Mouse (Mus musculus) hindbrain, embryonic 16.5 days (tissue): ENCODE data around the gene H3f3b. TPM values are rescaled to one million over a fixed set of nuclear protein-coding genes. Genes with fewer than 3 reads are reported as not detected.

Experiments
- ATAC-seq: fragments of 200-750 bp; cut with Nextera tagmentation; 2 replicates; pipeline ENCODE4 v1.8.0; 2017; ENCODE audit warnings: moderate TSS enrichment, moderate library complexity
- H3K27ac ChIP-seq: fragments of 300-500 bp; sonication (generic); 2 replicates; pipeline ENCODE4 v1.5.1; 2014; ENCODE audit warnings: low read depth, mild to moderate bottlenecking, control low read depth, low read length, moderate library complexity
- H3K27me3 ChIP-seq: fragments of 300-500 bp; sonication (generic); replicated peaks from 2 replicates; pipeline ENCODE4 v1.6.1; 2014; ENCODE audit warnings: low read length; ENCODE audit not compliant: control insufficient read depth, insufficient read depth
- H3K36me3 ChIP-seq: fragments of 300-500 bp; sonication (generic); 2 replicates; pipeline ENCODE4 v1.6.1; 2014; ENCODE audit warnings: mild to moderate bottlenecking, low read length, moderate library complexity, mixed read lengths; ENCODE audit not compliant: control insufficient read depth, insufficient read depth
- H3K4me1 ChIP-seq: fragments of 300-500 bp; sonication (generic); 2 replicates; pipeline ENCODE4 v1.6.1; 2014; ENCODE audit warnings: low read depth, low read length; ENCODE audit not compliant: control insufficient read depth, insufficient read depth
- H3K4me2 ChIP-seq: fragments of 300-500 bp; sonication (generic); 2 replicates; pipeline ENCODE4 v1.6.1; 2014; ENCODE audit warnings: mild to moderate bottlenecking, low read length, control low read depth, moderate library complexity
- H3K4me3 ChIP-seq: fragments of 300-500 bp; sonication (generic); 2 replicates; pipeline ENCODE4 v1.5.1; 2014; ENCODE audit warnings: mild to moderate bottlenecking, low read length, control low read depth, moderate library complexity
- H3K9ac ChIP-seq: fragments of 300-500 bp; sonication (generic); 2 replicates; pipeline ENCODE4 v1.6.1; 2014; ENCODE audit warnings: low read depth, mild to moderate bottlenecking, control low read depth, low read length, moderate library complexity
- H3K9me3 ChIP-seq: fragments of 300-500 bp; sonication (generic); 2 replicates; pipeline ENCODE4 v1.6.1; 2014; ENCODE audit warnings: mild to moderate bottlenecking, low read length, moderate library complexity; ENCODE audit not compliant: control insufficient read depth
- WGBS: fragments of 180-500 bp; shearing (Covaris S2); extraction: QIAGEN DNeasy Blood & Tissue Kit; methylation state at CpG from one replicate; pipeline ENCODE4 v1.1.7; 2014; 5-methylcytosine and 5-hydroxymethylcytosine counted together
- polyA plus RNA-seq: library from polyadenylated mRNA; unstranded; fragments of >200 nt; fragmentation: Nextera tagmentation; extraction: Ambion mirVana; gene quantifications from 2 replicates; pipeline ENCODE4 v1.2.1, GENCODE M21; 2015

The H3f3b gene
- polyA plus RNA-seq: 1,585 and 1,603 TPM in 2 replicates

DNA sequence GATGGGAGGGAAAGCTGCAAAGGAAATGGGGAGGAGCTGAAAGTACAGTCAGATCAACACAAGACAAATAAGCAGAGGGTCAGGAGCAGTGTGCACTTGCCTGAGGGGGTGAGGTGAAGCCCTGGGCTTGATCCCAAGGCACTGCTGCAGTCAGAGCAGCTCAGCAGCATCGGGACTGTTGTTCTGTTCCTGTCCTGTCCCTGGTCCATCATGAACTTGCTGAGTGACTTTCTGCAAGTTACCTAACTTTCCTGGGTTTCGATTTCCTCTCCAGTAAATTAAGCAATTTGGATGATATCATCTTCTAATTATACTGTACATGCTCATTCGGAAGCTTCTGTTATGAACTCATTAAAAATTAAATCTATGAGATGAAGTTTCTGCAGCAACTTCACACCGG is at the start of gene H3f3b:
TSS of gene H3f3b (minus strand) at position 207 of the 400 bp plus-strand sequence.
- H3K27ac ChIP-seq: no peak within 1 kb of the TSS
- no peaks in the 10 kb centered on the region for H3K27me3 ChIP-seq
- no peak within 1 kb of the TSS for H3K4me3 ChIP-seq
- H3K4me1 ChIP-seq: peaks cover 11% of the 10 kb centered on the region
- H3K9ac ChIP-seq: no peak within 1 kb of the TSS
- no peaks in the 10 kb centered on the region for H3K9me3 ChIP-seq
- 81% methylated on average over 4 of the region's 4 CpGs for WGBS
- no peak within 1 kb of the TSS for H3K4me2 ChIP-seq
- ATAC-seq: no peak
- H3K36me3 ChIP-seq: no peaks in the 10 kb centered on the region

GRCm38 (mm10) chr11:116076836-116077235 is 49.1 kb upstream of the H3f3b start:
- H3K27ac ChIP-seq: no peak overlapping the region
- WGBS: 91% methylated on average over 7 of the region's 7 CpGs
- no peak overlapping the region for H3K4me2 ChIP-seq
- H3K27me3 ChIP-seq: no peaks in the 10 kb centered on the region
- no peaks in the 10 kb centered on the region for H3K9me3 ChIP-seq
- no peak overlapping the region for H3K4me3 ChIP-seq
- no peak for ATAC-seq
- H3K36me3 ChIP-seq: peaks cover 20% of the 10 kb centered on the region
- H3K9ac ChIP-seq: no peak overlapping the region
- peaks cover 7% of the 10 kb centered on the region for H3K4me1 ChIP-seq

DNA sequence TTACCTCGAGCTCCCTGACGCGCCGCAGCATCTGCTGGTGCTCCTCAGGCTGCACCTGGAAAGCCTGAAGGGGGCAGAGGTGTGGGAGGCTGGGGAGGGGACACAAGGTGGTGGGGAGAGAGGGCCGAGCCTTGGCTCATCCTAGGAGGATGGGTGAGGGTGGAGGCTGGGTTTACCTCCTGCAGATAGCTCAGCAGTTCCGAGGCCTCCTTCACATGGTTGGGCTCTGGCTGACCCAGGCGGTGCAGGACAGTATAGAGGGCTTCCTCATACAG is 48.4 kb upstream of the H3f3b start:
- ATAC-seq: no peak
- peaks cover 16% of the 10 kb centered on the region for H3K36me3 ChIP-seq
- no peak overlapping the region for H3K4me2 ChIP-seq
- H3K9me3 ChIP-seq: no peaks in the 10 kb centered on the region
- H3K27ac ChIP-seq: no peak overlapping the region
- H3K4me3 ChIP-seq: no peak overlapping the region
- H3K27me3 ChIP-seq: no peaks in the 10 kb centered on the region
- whole genome bisulfite sequencing: 65% methylated on average over 7 of the region's 7 CpGs
- no peak overlapping the region for H3K9ac ChIP-seq
- H3K4me1 ChIP-seq: peaks cover 7% of the 10 kb centered on the region

DNA sequence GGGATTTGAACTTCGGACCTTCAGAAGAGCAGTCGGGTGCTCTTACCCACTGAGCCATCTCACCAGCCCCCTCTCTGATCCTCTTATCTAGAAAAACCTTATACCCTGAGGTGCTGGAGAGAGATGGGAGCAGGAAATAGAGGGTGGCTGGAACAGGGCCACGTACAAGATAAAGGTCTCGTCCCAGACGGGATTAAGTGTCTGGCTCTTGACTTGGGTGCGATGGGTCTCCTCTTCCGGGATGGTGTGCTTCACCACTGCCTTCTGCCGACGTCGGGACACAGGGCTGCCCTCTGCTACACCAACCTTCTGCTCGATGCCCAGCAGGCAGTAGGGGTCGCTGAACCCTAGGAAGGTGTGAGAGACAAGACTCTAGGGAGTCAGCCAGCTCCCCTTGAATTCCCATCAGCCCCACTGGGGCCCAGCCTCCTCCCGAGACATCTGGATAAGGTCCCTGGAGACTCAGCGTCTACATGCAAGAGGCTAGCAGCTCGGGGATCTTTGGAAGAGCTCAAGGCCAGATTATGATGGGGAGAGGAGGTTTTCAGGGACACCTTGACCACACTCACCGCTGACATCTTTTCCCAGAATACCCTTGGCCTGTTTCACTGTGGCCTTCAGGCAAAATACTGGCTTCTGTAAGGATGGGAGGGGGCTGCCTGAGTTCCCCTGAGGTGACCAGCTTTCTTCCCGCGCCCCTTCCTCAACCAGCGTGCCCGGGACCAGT is 47.9 kb upstream of the H3f3b start:
- peaks cover 14% of the 10 kb centered on the region for H3K36me3 ChIP-seq

DNA sequence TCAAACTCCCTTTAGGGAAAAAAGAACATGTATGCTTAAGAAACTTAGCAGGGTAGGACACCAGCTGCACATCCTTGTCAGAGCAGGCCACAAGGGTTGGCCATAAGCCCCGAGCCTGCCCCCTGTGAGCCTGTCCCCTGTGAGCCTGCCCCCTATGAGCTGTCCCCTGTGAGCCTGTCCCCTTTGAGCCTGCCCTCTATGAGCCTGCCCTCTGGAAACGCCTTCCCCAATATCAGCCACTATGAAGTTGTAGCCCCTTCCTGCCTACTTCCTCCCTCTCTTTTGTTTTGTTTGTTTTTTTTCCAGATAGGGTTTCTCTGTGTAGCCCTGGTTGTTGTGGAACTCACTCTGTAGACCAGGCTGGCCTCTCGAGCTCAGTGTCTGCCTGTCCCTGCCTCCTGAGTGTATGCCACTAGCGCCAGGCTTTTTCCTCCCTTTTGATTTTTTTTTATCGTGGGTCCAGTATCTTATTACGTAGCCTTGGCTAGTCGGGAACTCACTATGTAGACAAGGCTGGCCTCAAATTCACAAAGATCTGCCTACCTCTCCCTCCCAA is 46.8 kb upstream of the H3f3b start:
- no peak for ATAC-seq
- H3K4me2 ChIP-seq: no peak overlapping the region
- 70% methylated on average over 7 of the region's 7 CpGs for WGBS
- no peak overlapping the region for H3K9ac ChIP-seq
- no peak overlapping the region for H3K27ac ChIP-seq
- no peaks in the 10 kb centered on the region for H3K9me3 ChIP-seq
- no peaks in the 10 kb centered on the region for H3K27me3 ChIP-seq
- H3K4me3 ChIP-seq: no peak overlapping the region
- peaks cover 6% of the 10 kb centered on the region; the same call in 1 of the 2 replicates for H3K36me3 ChIP-seq
- peaks cover 7% of the 10 kb centered on the region for H3K4me1 ChIP-seq

More for the DNA sequence above, 47.9 kb upstream of the H3f3b start:
- Histone ChIP-seq H3K27me3 (no peaks in the 10 kb centered on the region), H3K4me1 (peaks cover 7% of the 10 kb centered on the region), H3K9ac (no peak overlapping the region), H3K4me2 (no peak overlapping the region), H3K9me3 (no peaks in the 10 kb centered on the region), H3K27ac (no peak overlapping the region), H3K4me3 (no peak overlapping the region)
- no peak for ATAC-seq
- 63% methylated on average over 20 of the region's 20 CpGs for WGBS

DNA sequence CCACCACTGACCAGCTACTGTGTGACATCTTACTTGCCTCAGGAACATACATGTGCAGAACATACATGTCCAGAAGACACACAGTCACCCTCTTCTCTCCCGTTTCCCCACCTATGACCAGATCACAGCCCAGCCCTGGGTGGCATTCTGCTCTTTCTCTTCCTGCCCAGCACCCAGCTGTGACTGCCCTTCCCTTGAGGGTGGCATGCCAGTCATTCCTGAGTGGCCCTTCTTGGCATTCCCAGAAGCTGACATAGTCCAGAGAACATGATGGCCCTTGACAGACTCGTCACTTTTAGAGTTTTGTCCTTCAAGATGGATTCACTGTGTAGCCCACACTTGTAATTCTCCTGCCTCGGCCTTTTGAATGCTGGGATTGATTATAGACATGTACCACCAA is 44.8 kb upstream of the H3f3b start:
- WGBS: 82% methylated on average over 3 of the region's 3 CpGs
- ATAC-seq: no peak
- Histone ChIP-seq H3K9me3 (no peaks in the 10 kb centered on the region), H3K4me1 (peaks cover under 1% of the 10 kb centered on the region; the same call in 1 of the 2 replicates), H3K27ac (no peak overlapping the region), H3K36me3 (no peaks in the 10 kb centered on the region), H3K9ac (no peak overlapping the region), H3K4me2 (no peak overlapping the region), H3K27me3 (no peaks in the 10 kb centered on the region), H3K4me3 (no peak overlapping the region)

GRCm38 (mm10) chr11:116071510-116071909 is 43.7 kb upstream of the H3f3b start:
- ATAC-seq: no peak
- H3K4me1 ChIP-seq: no peaks in the 10 kb centered on the region
- H3K4me3 ChIP-seq: no peak overlapping the region
- H3K9me3 ChIP-seq: no peaks in the 10 kb centered on the region
- no peak overlapping the region for H3K27ac ChIP-seq
- H3K27me3 ChIP-seq: no peaks in the 10 kb centered on the region
- H3K36me3 ChIP-seq: no peaks in the 10 kb centered on the region
- no peak overlapping the region for H3K9ac ChIP-seq
- no peak overlapping the region for H3K4me2 ChIP-seq
- 69% methylated on average over 5 of the region's 5 CpGs for WGBS

GRCm38 (mm10) chr11:116065345-116065744 is 37.6 kb upstream of the H3f3b start:
- H3K4me3 ChIP-seq: no peak overlapping the region
- no peaks in the 10 kb centered on the region for H3K27me3 ChIP-seq
- no peaks in the 10 kb centered on the region for H3K9me3 ChIP-seq
- no peaks in the 10 kb centered on the region for H3K4me1 ChIP-seq
- H3K4me2 ChIP-seq: no peak overlapping the region
- 85% methylated on average over 12 of the region's 12 CpGs for WGBS
- H3K9ac ChIP-seq: no peak overlapping the region
- H3K36me3 ChIP-seq: peaks cover 5% of the 10 kb centered on the region
- no peak overlapping the region for H3K27ac ChIP-seq
- no peak for ATAC-seq

DNA sequence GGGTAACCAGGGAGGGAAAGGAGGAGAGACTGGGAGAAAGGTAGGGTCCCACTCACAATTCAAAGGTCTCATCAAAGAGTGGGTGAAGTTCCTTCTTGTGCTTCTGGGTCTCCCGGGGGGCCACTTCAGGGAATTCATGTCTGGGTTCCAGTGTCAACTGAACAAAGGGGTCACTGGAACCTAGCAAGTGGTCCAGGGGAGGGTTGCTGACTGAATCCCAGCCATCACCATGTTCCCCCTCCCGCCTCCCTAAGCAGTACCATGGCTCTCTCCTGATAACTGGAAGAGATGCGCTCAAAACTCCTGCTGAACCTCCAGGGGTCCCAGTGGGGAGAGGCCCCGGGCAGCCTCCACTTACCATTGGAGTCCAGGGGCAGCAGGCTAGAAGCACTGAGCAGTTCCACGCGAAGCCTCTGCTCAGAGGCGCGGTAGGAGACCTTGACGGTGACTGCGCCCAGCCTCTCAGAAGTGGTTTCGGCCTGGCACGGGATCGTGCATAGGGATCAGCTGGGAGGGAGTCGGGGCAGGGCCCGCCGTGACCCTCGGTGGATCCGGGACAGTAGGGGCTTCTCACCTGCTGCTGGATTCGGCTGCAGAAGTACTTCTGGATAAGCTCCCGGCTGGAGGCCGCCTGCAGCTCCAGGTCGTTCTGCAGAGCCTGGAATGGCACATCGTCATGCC is 36.6 kb upstream of the H3f3b start:
- Histone ChIP-seq H3K4me2 (no peak overlapping the region), H3K27ac (no peak overlapping the region), H3K27me3 (no peaks in the 10 kb centered on the region), H3K36me3 (peaks cover 13% of the 10 kb centered on the region), H3K9me3 (no peaks in the 10 kb centered on the region), H3K4me1 (no peaks in the 10 kb centered on the region), H3K4me3 (no peak overlapping the region), H3K9ac (no peak overlapping the region)
- no peak for ATAC-seq
- 66% methylated on average over 23 of the region's 23 CpGs for WGBS
